Mouse (Mus musculus) liver, embryonic 16.5 days (tissue): ENCODE data around the gene D13Ertd608e. TPM values are rescaled to one million over a fixed set of nuclear protein-coding genes. Genes with fewer than 3 reads are reported as not detected.
"Not testable (repeated sequence)": the region's sequence is repeated elsewhere in the genome, so short reads cannot be mapped to it uniquely, and the experiment has no call there.

Experiments
- ATAC-seq: fragments of 200-750 bp; cut with Nextera tagmentation; 2 replicates; pipeline ENCODE4 v1.8.0; 2017; ENCODE audit warnings: low read depth, mild to moderate bottlenecking, moderate number of reproducible peaks, moderate library complexity
- H3K27ac ChIP-seq: fragments of 300-500 bp; sonication (generic); 2 replicates; pipeline ENCODE4 v1.5.1; 2014; ENCODE audit warnings: mild to moderate bottlenecking, low read length
- H3K27me3 ChIP-seq: fragments of 300-500 bp; sonication (generic); 2 replicates; pipeline ENCODE4 v1.6.1; 2014; ENCODE audit warnings: low read depth, low read length, mixed read lengths; ENCODE audit not compliant: control insufficient read depth, insufficient read depth
- H3K36me3 ChIP-seq: fragments of 300-500 bp; sonication (generic); 2 replicates; pipeline ENCODE4 v1.6.1; 2014; ENCODE audit warnings: mild to moderate bottlenecking; ENCODE audit not compliant: control insufficient read depth, insufficient read depth
- H3K4me1 ChIP-seq: fragments of 300-500 bp; sonication (generic); 2 replicates; pipeline ENCODE4 v1.6.1; 2014; ENCODE audit warnings: low read depth, low read length, mixed read lengths; ENCODE audit not compliant: control insufficient read depth
- H3K4me2 ChIP-seq: fragments of 300-500 bp; sonication (generic); 2 replicates; pipeline ENCODE4 v1.6.1; 2014; ENCODE audit warnings: low read depth, low read length, mixed read lengths
- H3K4me3 ChIP-seq: fragments of 300-500 bp; sonication (generic); 2 replicates; pipeline ENCODE4 v1.5.1; 2014; ENCODE audit warnings: low read depth, mild to moderate bottlenecking, low read length
- H3K9ac ChIP-seq: fragments of 300-500 bp; sonication (generic); 2 replicates; pipeline ENCODE4 v1.6.1; 2014; ENCODE audit warnings: low read depth, low read length
- H3K9me3 ChIP-seq: fragments of 300-500 bp; sonication (generic); replicated peaks from 2 replicates; pipeline ENCODE4 v1.6.1; 2016; ENCODE audit warnings: low read length; ENCODE audit not compliant: control insufficient read depth
- WGBS: fragments of 180-500 bp; shearing (Covaris S2); extraction: QIAGEN DNeasy Blood & Tissue Kit; methylation state at CpG from one replicate; pipeline ENCODE4 v1.1.7; 2014; ENCODE audit not compliant: insufficient replicate concordance; 5-methylcytosine and 5-hydroxymethylcytosine counted together
- polyA plus RNA-seq: library from polyadenylated mRNA; unstranded; fragments of >200 nt; fragmentation: Nextera tagmentation; extraction: Ambion mirVana; gene quantifications from 2 replicates; pipeline ENCODE4 v1.2.1, GENCODE M21; 2015

Gene D13Ertd608e
- polyA plus RNA-seq, 1 experiment from 2014 or later = not detected

- H3K9ac ChIP-seq, H3K4me3 ChIP-seq, H3K4me1 ChIP-seq, H3K9me3 ChIP-seq, ATAC-seq, H3K27me3 ChIP-seq, H3K27ac ChIP-seq, H3K4me2 ChIP-seq, H3K36me3 ChIP-seq: not testable (repeated sequence)
- 40% methylated on average over 3 of the region's 3 CpGs for WGBS
These were observed 58.9 kb downstream of the D13Ertd608e start, which contains the start of gene Tcstv1 for GRCm38 (mm10) chr13:119894685-119895084. TSS of gene Tcstv1 (minus strand) at chr13:119894785.

Other genes starting within 250 kb of the D13Ertd608e start
- gene Ccl28, start 212.2 kb upstream of the D13Ertd608e start, polyA plus RNA-seq = not detected in 2 replicates
- gene Hmgcs1, start 145.6 kb upstream of the D13Ertd608e start, polyA plus RNA-seq = 208 and 215 TPM in 2 replicates
- 0.06 and 0.12 TPM in 2 replicates for gene Nim1k, start 80.1 kb upstream of the D13Ertd608e start, polyA plus RNA-seq
- 10.0 and 11.0 TPM in 2 replicates for gene Zfp131, start 45.1 kb upstream of the D13Ertd608e start, polyA plus RNA-seq
- not detected in 2 replicates for gene AF067063, start 5.8 kb upstream of the D13Ertd608e start, polyA plus RNA-seq
- not detected in 2 replicates for gene Tcstv1, start 58.8 kb downstream of the D13Ertd608e start, polyA plus RNA-seq
- not detected in 2 replicates for gene Gm21761, start 93.3 kb downstream of the D13Ertd608e start, polyA plus RNA-seq
- not detected in 2 replicates for gene B020031M17Rik, start 114.8 kb downstream of the D13Ertd608e start, polyA plus RNA-seq
- gene Gm36079, start 191.0 kb downstream of the D13Ertd608e start, polyA plus RNA-seq = 0.21 TPM in 1 of 2 replicates, not detected in the other
- gene Gm21188, start 216.2 kb downstream of the D13Ertd608e start, polyA plus RNA-seq = 0.34 and 0.50 TPM in 2 replicates